Mouse (Mus musculus): ENCODE data around the gene Dcun1d5. TPM values are rescaled to one million over a fixed set of nuclear protein-coding genes. Genes with fewer than 3 reads are reported as not detected.
A peak's percentile ranks its signal among the peaks of the same experiment; 100 is the strongest.
"Not testable (repeated sequence)": the region's sequence is repeated elsewhere in the genome, so short reads cannot be mapped to it uniquely, and the experiment has no call there.

Gene Dcun1d5
- polyA plus RNA-seq (2015; fragmentation: Nextera tagmentation; extraction: Ambion mirVana): 83.9 and 88.0 TPM in 2 replicates

DNA sequence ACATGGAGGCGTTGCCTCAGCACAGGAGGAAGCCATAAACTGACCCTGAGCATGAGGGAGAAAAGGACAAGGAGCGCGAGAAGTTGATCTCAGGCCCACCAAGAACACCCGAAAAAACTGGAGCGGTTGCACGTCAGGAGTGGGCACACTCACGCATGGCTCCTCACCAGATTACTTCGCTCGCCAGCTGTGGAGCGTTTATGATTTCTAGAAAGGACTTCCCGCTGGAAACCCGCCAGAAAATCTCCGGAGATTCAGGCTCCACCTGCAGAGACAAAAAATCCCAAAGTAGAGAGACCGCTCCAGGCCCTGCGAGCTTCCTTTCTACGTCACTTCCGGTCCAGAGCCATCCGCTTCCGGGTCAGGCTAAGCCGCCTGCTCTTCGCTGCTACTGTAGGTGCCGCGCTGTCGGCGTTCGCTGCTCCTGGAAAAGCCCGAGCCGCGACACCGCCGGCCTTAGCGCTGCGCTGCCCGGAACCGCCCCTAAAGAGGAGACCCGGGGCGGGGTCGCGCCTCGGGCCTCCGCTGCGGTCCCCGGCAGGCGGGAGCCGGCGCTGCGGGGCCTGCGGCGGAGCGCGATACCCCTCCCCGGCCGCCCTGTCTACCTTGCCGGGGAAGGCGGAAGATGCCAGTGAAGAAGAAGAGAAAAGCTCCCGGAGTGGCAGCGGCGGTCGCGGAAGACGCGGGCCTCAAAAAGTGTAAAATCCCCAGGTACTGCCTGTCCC lies at the start of gene Dcun1d5, which contains the start of gene Dync2h1:
TSS of gene Dcun1d5 (plus strand) at position 349 of the 725 bp plus-strand sequence.
TSS of gene Dync2h1 (minus strand) at position 275 of the 725 bp plus-strand sequence.
- Histone ChIP-seq H3K9ac (peak within 1 kb of the TSS; percentile 95), H3K9me3 (replicated peaks) (no peaks in the 10 kb centered on the region), H3K4me2 (peak within 1 kb of the TSS; percentile 67), H3K4me1 (replicated peaks) (peaks cover 14% of the 10 kb centered on the region), H3K36me3 (0 out of 2 replicates have a peak, but pooled peaks cover 2% of the 10 kb centered on the region), H3K4me3 (peak within 1 kb of the TSS; percentile 92), H3K27me3 (no peaks in the 10 kb centered on the region), H3K27ac (peak within 1 kb of the TSS; percentile 97)
- WGBS: under 1% methylated on average over 62 of the region's 62 CpGs
- peak; percentile 97 for ATAC-seq (replicated peaks; ENCODE audit: insufficient number of reproducible peaks, insufficient read depth, low FRiP score, low read depth)

DNA sequence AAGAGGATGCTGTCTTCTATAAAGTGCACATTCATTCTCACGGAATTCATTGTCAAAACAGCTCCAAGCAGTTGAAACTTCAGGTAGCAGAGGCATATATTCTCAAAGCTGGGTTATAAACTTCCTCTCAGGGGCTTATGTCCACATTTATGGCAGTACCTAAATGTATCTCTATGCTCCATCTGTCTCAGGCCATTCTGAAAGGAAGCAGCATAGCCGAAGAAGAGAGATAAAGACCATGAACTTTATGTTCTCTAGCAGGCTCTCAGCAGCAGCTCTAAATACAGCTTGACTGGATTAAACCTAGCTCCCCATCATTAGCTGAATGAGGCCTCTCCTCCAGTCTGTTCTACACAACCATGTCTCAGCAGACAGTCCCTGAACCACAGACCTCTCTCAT lies 29.9 kb upstream of the Dcun1d5 start:
- H3K27ac ChIP-seq: no peak overlapping the region
- no peaks in the 10 kb centered on the region for H3K27me3 ChIP-seq
- H3K4me1 ChIP-seq (replicated peaks): no peaks in the 10 kb centered on the region
- no peaks in the 10 kb centered on the region; the same call in 1 of the 2 replicates for H3K36me3 ChIP-seq
- WGBS: 79% methylated on average over 2 of the region's 2 CpGs
- no peak for ATAC-seq (replicated peaks; ENCODE audit: insufficient number of reproducible peaks, insufficient read depth, low FRiP score, low read depth)
- no peak overlapping the region for H3K4me2 ChIP-seq
- no peaks in the 10 kb centered on the region for H3K9me3 ChIP-seq (replicated peaks)
- no peak overlapping the region for H3K9ac ChIP-seq
- no peak overlapping the region for H3K4me3 ChIP-seq

DNA sequence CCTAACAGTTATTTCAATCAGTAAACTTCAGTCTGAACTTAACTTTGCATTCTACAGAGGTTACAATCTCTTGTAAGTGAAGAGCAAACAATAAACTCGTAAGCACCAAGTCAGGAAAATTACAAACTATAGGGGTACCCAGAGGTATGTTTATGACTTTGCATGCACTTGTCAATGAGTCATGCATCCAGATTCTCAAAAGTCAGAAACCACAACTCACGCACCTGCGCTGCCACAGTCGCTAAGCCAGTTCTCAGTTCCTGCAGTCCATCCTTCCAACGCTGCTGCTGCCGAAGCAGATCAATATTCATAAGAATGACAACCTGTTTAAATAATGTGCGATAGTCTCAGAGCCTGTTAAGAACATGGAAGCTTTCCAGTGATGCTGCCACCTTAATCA lies 25.7 kb upstream of the Dcun1d5 start:
- no peak overlapping the region for H3K9ac ChIP-seq
- no peak overlapping the region for H3K27ac ChIP-seq
- no peak for ATAC-seq (replicated peaks; ENCODE audit: insufficient number of reproducible peaks, insufficient read depth, low FRiP score, low read depth)
- H3K36me3 ChIP-seq: no peaks in the 10 kb centered on the region; the same call in 1 of the 2 replicates
- H3K4me1 ChIP-seq (replicated peaks): no peaks in the 10 kb centered on the region
- H3K4me3 ChIP-seq: no peak overlapping the region
- H3K9me3 ChIP-seq (replicated peaks): no peaks in the 10 kb centered on the region
- no peak overlapping the region for H3K4me2 ChIP-seq
- no peaks in the 10 kb centered on the region for H3K27me3 ChIP-seq
- 88% methylated on average over 7 of the region's 7 CpGs for WGBS

DNA sequence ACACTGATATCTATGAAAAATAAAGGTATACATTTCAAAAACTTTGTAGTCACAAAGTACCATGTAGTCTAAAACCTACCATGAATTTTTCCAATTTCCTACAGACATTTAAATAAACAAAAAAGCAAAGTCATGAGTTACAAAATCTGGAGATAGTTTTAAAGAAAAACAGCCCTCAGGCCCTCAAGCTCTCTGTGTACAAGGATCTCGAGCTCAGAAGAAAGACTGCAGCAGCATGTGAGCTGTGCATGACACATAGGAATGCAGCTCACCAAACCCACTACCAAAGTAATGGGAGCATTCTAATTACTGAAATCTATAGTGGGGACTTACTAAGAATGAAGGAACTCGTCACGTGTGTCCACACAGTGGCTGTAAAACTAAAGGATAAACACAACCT lies 24.6 kb upstream of the Dcun1d5 start:
- WGBS: 72% methylated on average over 3 of the region's 3 CpGs
- no peaks in the 10 kb centered on the region; the same call in 1 of the 2 replicates for H3K36me3 ChIP-seq
- H3K4me3 ChIP-seq: no peak overlapping the region
- H3K9me3 ChIP-seq (replicated peaks): no peaks in the 10 kb centered on the region
- H3K27me3 ChIP-seq: no peaks in the 10 kb centered on the region
- H3K27ac ChIP-seq: no peak overlapping the region
- H3K4me1 ChIP-seq (replicated peaks): no peaks in the 10 kb centered on the region
- ATAC-seq (replicated peaks; ENCODE audit: insufficient number of reproducible peaks, insufficient read depth, low FRiP score, low read depth): no peak
- no peak overlapping the region for H3K4me2 ChIP-seq
- no peak overlapping the region for H3K9ac ChIP-seq

DNA sequence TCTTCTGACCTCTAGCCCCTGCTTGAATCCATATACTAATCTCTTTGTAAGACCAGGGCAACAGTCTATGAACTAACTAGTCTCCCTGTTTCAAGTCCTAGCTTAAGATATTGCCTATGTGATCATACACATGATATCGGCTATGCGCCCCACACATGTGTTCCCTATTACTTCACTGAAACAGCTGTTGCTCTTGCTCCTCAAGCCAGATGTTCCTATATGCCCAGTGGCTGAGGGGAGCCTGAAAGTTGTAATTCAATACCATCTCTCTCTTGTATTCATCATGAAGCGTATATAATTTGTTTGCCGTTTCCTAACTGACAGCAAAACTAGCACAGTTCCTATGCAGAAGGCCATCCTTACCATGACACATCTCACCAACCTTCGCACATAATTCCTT lies 23.6 kb upstream of the Dcun1d5 start:
- no peak overlapping the region for H3K4me3 ChIP-seq
- no peak overlapping the region for H3K27ac ChIP-seq
- 94% methylated on average over 5 of the region's 5 CpGs for WGBS
- H3K27me3 ChIP-seq: no peaks in the 10 kb centered on the region
- no peaks in the 10 kb centered on the region for H3K4me1 ChIP-seq (replicated peaks)
- ATAC-seq (replicated peaks; ENCODE audit: insufficient number of reproducible peaks, insufficient read depth, low FRiP score, low read depth): no peak
- H3K36me3 ChIP-seq: no peaks in the 10 kb centered on the region; the same call in 1 of the 2 replicates
- no peak overlapping the region for H3K4me2 ChIP-seq
- H3K9me3 ChIP-seq (replicated peaks): no peaks in the 10 kb centered on the region
- no peak overlapping the region for H3K9ac ChIP-seq

DNA sequence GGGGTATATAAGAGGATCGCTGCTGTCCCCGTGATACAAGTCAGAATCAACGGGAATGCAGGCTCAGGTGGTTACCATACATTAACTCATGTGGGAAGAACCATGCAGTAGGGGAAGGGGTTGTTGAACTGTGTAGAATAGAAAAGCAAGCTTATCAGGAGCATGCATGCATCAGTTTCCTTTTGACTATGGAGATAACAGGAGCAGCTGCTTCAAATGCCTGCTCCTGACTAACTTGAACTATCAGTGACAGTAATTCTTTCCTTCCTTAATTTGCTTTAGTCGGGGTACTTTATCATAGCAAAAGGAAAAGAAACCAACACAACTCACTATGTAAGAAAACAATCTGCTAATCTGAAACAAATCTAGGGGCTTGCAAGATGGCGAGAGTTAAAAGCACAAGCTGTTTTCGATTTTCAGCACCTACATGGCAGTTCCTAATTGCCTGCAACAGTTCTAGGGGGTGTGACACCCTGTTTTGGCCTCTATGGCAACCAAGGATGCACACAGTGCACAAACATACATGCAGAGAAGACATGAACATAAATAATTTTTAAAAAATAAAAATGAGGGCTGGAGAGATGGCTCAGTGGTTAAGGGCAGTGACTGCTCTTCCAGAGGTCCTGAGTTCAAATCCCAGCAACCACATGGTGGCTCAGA lies 16.9 kb upstream of the Dcun1d5 start:
- Histone ChIP-seq H3K4me1 (replicated peaks) (no peaks in the 10 kb centered on the region), H3K27me3 (no peaks in the 10 kb centered on the region), H3K9ac (no peak overlapping the region), H3K4me3 (no peak overlapping the region), H3K27ac (no peak overlapping the region), H3K4me2 (no peak overlapping the region), H3K9me3 (replicated peaks) (no peaks in the 10 kb centered on the region), H3K36me3 (no peaks in the 10 kb centered on the region)
- ATAC-seq (replicated peaks; ENCODE audit: insufficient number of reproducible peaks, insufficient read depth, low FRiP score, low read depth): no peak
- 68% methylated on average over 6 of the region's 6 CpGs for WGBS

DNA sequence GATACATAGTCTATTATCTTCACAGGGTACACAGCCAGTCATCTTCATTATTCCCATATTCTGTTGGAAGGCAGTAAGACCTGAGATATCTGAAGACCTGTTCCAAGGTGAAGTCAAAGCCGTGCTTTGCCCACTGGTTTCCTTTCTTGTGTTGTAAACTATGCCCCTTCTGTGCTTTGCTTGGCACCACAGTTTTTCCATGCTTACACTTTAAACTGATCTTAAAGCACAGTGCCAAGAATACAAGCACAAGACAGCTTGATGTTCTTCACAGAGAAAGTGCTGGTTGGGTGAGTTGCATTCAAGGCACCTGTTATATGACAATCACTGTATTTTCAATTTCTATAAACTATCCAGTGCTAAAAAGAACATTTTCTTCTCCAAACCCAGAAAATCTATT lies 10.6 kb upstream of the Dcun1d5 start:
- no peaks in the 10 kb centered on the region for H3K27me3 ChIP-seq
- no peak for ATAC-seq (replicated peaks; ENCODE audit: insufficient number of reproducible peaks, insufficient read depth, low FRiP score, low read depth)
- no peak overlapping the region for H3K9ac ChIP-seq
- H3K36me3 ChIP-seq: no peaks in the 10 kb centered on the region; the same call in 1 of the 2 replicates
- H3K4me2 ChIP-seq: no peak overlapping the region
- peaks cover 8% of the 10 kb centered on the region; the same call in 1 of the 2 replicates for H3K4me1 ChIP-seq (replicated peaks)
- no peak overlapping the region for H3K4me3 ChIP-seq
- no peak overlapping the region for H3K27ac ChIP-seq
- no peaks in the 10 kb centered on the region for H3K9me3 ChIP-seq (replicated peaks)
- 79% methylated on average over 1 of the region's 1 CpGs for WGBS

DNA sequence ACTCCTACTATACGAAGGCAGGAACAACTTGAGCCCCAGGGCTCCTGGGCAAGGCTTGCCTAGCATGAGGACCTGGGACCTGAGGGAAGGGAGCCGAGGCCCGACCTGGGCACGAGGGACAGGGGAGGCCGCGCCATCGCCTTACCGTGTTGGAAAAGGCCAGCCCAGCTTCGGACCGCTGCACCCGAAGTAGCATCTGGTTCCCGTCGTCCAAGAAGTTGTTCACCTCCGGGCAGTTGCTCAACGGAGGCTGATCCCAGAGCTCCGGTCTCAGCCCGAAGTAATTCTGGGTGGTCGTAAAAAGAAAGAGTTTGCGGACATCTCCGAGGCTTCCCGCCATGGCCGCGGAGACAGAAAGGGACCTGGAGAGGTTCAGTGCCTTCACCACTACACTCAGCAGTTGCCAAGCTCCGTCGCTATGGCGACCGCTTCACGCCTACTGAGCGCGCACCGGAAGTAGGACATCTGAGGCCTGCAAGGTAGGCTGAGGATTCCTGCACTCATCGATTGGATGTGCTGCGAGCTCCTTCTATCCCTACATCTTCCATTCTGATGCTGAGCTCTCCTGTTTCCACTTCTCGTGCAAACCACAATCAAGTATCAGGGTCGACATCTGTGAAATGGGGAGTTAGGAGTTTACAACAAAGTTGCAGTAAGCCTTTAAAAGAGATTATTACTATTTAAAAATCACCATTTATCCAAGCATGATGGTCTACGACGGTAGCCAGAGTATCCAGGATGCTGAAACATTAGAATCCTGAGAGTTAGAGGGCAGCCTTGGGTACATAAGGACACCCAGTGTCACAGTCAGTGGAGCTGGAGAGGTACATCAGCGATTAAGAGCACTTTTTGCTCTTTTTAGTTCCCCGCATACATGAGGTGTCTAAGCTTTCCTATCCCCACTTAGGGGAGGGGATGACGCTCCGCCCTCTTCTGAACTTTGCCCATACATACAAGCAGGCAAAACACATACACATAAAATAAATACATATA lies 7.4 kb upstream of the Dcun1d5 start:
- peaks cover 8% of the 10 kb centered on the region; the same call in 1 of the 2 replicates for H3K4me1 ChIP-seq (replicated peaks)

DNA sequence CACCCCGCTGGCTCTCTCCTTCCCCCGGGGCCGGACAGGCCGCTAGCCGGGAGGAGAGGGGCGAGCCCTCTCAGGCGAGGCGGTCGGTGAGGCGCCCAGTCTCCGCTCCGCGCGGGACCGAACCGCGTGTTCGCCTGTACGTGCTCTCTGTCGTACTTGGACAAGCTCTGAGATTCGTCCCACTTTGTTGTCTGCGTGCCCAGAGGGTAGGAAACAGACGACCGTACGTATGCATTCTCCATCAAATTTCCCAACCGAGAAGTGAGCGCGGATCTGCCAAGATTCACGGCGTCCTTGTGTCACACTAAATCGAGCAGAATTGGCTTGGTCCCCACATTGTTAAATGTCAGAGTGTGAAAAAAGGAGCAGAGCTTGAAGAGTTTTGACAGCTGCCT lies 574 bp downstream of the Dcun1d5 start:
- Histone ChIP-seq H3K4me1 (replicated peaks) (peaks cover 14% of the 10 kb centered on the region), H3K9ac (peak overlapping the region; percentile 95), H3K9me3 (replicated peaks) (no peaks in the 10 kb centered on the region), H3K27ac (peak overlapping the region; percentile 97), H3K4me3 (peak overlapping the region; percentile 92), H3K27me3 (no peaks in the 10 kb centered on the region), H3K4me2 (peak overlapping the region; percentile 67), H3K36me3 (peaks cover 6% of the 10 kb centered on the region; the same call in 1 of the 2 replicates)
- peak; percentile 75 for ATAC-seq (replicated peaks; ENCODE audit: insufficient number of reproducible peaks, insufficient read depth, low FRiP score, low read depth)
- under 1% methylated on average over 22 of the region's 31 CpGs for WGBS

More for the DNA sequence above, 7.4 kb upstream of the Dcun1d5 start:
- H3K36me3 ChIP-seq: no peaks in the 10 kb centered on the region; the same call in 1 of the 2 replicates
- H3K9me3 ChIP-seq (replicated peaks): no peaks in the 10 kb centered on the region
- H3K27ac ChIP-seq: no peak overlapping the region
- H3K4me2 ChIP-seq: peak overlapping the region; percentile 90
- no peaks in the 10 kb centered on the region for H3K27me3 ChIP-seq
- WGBS: 10% methylated on average over 41 of the region's 41 CpGs
- peak overlapping the region; percentile 60 for H3K4me3 ChIP-seq
- peak overlapping the region; percentile 51 for H3K9ac ChIP-seq
- peak; percentile 94 for ATAC-seq (replicated peaks; ENCODE audit: insufficient number of reproducible peaks, insufficient read depth, low FRiP score, low read depth)

DNA sequence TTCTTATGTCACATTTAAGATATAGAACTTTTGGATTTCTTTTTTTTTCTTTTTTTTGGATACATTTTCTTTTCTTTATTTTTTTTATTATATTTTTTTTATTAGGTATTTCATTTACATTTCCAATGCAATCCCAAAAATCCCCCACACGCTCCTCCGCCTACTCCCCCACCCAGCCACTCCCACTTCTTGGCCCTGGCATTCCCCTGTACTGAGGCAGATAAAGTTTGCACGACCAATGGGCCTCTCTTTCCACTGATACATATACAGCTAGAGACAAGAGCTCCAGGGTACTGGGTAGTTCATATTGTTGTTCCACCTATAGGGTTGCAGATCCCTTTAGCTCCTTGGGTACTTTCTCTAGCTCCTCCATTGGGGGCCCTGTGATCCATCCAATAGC lies 6.4 kb downstream of the Dcun1d5 start:
- 87% methylated on average over 3 of the region's 3 CpGs for WGBS
- H3K36me3 ChIP-seq; H3K9me3 ChIP-seq (replicated peaks); H3K27ac ChIP-seq; H3K4me3 ChIP-seq; H3K4me1 ChIP-seq (replicated peaks); H3K9ac ChIP-seq; H3K4me2 ChIP-seq; H3K27me3 ChIP-seq; ATAC-seq (replicated peaks; ENCODE audit: insufficient number of reproducible peaks, insufficient read depth, low FRiP score, low read depth): not testable (repeated sequence)

DNA sequence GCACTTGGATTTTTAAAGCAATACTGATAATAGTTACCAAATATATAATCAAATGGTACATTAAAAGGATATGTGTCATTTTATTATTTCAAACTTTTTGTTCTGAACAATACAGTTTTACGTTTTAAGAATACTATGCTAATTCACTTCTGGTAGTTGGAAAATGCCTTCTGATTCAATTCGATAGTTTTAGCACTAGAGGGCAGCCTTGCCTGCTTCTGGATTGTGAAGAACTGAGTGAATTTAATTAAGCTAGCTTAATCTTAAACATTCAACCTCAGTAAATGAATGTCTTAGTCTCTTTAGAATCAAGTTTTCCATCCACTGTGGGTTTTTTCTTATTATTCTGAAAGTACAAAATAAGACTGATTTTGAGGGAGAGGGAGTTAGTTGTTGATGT lies 31.9 kb downstream of the Dcun1d5 start:
- Histone ChIP-seq H3K27me3 (no peaks in the 10 kb centered on the region), H3K9me3 (replicated peaks) (no peaks in the 10 kb centered on the region), H3K4me3 (no peak overlapping the region), H3K36me3 (peaks cover 13% of the 10 kb centered on the region; the same call in 1 of the 2 replicates), H3K27ac (no peak overlapping the region), H3K9ac (no peak overlapping the region), H3K4me2 (no peak overlapping the region), H3K4me1 (replicated peaks) (no peaks in the 10 kb centered on the region)
- no peak for ATAC-seq (replicated peaks; ENCODE audit: insufficient number of reproducible peaks, insufficient read depth, low FRiP score, low read depth)
- WGBS: 47% methylated on average over 2 of the region's 2 CpGs

Data from heart, embryonic 15.5 days (tissue).